Mouse (Mus musculus) stomach, postnatal 0 days (tissue): ENCODE results near the gene Nabp2.

Experiments used
- CTCF ChIP-seq: IDR thresholded peaks from 2 replicates; pipeline ENCODE4 v1.5.1; 2016; ENCODE audit warnings: antibody characterized with exemption, low read depth, mild to moderate bottlenecking, moderate library complexity
- EP300 ChIP-seq: optimal IDR thresholded peaks from 2 replicates; pipeline ENCODE3; 2016; ENCODE audit warnings: antibody characterized with exemption

- TF ChIP-seq CTCF (peak; percentile 52), EP300 (no peak)
These were observed 47.6 kb upstream of the Nabp2 start, which contains the start of gene Smarcc2 for GRCm38 (mm10) chr10:128458719-128459408.
